Mouse (Mus musculus) kidney, embryonic 14.5 days (tissue): ENCODE measurements around the gene Gm17087. TPM values are rescaled to one million over a fixed set of nuclear protein-coding genes. Genes with fewer than 3 reads are reported as not detected.

Source experiments
- polyA plus RNA-seq: library from polyadenylated mRNA; unstranded; fragments of >200 nt; fragmentation: Nextera tagmentation; extraction: Ambion mirVana; gene quantifications from 2 replicates; pipeline ENCODE4 v1.2.1, GENCODE M21; 2014

The Gm17087 gene
- polyA plus RNA-seq, 1 experiment from 2014 or later = not detected

Other genes starting within 250 kb of the Gm17087 start
- 0.43 and 0.49 TPM in 2 replicates for gene Prr18, start 229.5 kb downstream of the Gm17087 start, polyA plus RNA-seq
- 0.19 and 0.46 TPM in 2 replicates for gene T2, start 211.0 kb downstream of the Gm17087 start, polyA plus RNA-seq
- 0.31 and 0.33 TPM in 2 replicates for gene T, start 132.5 kb downstream of the Gm17087 start, polyA plus RNA-seq
- 1.8 and 2.3 TPM in 2 replicates for gene Pde10a, start 41.6 kb downstream of the Gm17087 start, polyA plus RNA-seq